Mouse (Mus musculus): Measurements from ENCODE around the gene Nudt22. TPM values are rescaled to one million over a fixed set of nuclear protein-coding genes. Genes with fewer than 3 reads are reported as not detected.

Gene Nudt22
- total RNA-seq, 2 experiments from 2014 or later, result 8.5 to 14.5 TPM

- ATAC-seq (replicated peaks; ENCODE audit: poor library complexity, severe bottlenecking), result peak; percentile 18; the same call in 1 of the 2 replicates
Measured at GRCm38 (mm10) chr19:6951994-6952711, 43.8 kb downstream of the Nudt22 start.

DNA sequence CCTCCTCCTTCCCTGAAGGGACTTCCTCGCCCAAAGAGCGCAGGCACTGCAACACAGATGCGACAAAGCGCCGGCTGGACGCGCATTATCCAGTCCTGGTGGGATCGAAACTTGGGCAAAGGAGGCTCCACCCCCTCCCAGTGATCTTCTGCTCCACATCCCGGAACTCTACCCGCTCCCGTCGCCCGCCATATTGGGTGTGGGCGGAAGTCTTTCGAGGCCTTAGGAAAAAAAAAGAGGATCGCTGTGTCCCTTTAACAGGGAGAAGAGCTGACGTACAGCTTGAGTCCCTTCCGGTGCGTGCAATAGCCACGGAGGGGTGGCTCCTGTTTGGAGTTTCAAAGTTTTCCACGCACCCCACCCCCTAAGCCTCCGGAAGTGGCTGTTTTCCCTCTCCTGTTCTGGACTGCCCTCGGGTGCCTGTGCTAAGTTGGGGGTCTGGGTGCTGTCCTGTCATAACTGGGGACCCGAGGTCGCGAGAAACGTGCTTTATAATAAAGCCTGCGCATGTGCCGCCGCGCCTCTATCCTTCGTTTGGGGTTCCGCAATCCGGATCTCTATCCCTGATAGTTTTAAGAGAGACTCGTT lies 44.4 kb downstream of the Nudt22 start:
- peak; percentile 84 for ATAC-seq (replicated peaks; ENCODE audit: poor library complexity, severe bottlenecking)

DNA sequence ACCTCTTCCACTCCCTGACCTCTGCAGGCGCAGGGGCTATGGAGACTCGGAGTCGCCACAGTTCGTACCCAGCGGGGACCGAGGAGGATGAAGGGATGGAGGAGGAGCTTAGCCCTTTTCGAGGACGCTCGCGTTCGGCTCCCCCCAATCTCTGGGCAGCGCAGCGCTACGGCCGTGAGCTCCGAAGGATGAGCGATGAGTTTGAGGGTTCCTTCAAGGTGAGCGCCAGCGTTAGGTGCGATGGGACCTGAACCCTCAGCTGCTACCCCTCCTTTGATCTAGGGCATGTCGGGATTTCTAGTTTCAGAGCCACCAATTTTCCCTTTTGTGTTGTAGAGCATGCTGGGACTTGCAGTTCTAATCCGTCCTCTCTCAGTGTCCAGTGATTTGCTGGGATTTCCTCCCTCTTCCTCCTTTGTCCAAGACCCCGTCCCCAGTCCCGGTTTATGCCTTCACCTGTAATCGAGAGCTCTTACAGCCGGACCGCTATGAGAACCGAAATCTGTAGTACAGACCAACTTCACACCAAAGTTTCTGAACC lies 45.2 kb downstream of the Nudt22 start:
- 0 out of 2 replicates have a peak, but pooled peaks have one; percentile 12 for ATAC-seq (replicated peaks; ENCODE audit: poor library complexity, severe bottlenecking)

DNA sequence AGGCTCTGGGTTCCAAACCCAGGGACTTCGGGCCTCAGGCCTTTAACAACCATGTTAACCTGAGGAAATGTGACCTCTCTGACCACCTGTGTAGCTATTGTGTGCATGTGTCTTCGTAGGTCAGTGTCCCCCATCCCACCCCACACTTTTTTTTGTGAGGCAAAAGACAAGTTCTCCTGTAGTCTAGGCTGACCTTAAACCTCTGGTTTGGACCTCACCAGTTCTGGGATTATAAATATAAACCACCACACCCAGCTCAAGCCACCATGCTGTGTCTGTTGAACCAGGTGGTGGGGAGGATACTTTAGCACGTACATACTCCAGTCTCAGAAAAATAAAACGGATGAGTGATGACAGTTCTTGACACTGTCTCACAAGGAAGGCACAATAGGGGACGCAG lies 46.0 kb downstream of the Nudt22 start:
- no peak for ATAC-seq (replicated peaks; ENCODE audit: poor library complexity, severe bottlenecking)

DNA sequence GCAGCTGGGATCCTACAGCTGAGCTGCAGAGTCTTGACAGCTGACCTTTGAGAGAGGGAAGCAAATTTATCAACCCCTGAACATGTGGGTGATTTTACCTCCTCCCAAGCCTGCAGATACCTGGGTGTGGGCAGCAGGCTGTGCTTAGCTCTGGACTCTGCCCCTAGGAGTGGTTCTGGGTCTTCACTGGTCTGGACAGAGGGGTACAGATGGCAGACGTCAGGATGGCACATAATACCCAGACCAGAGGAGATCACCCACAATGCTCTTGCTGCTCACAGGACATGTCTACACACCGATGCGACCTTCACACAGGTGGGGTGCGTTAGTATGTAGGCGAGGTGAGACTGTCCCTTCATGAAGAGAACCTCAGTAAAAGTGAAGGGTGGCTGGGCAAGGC lies 46.4 kb downstream of the Nudt22 start:
- ATAC-seq (replicated peaks; ENCODE audit: poor library complexity, severe bottlenecking), result no peak

DNA sequence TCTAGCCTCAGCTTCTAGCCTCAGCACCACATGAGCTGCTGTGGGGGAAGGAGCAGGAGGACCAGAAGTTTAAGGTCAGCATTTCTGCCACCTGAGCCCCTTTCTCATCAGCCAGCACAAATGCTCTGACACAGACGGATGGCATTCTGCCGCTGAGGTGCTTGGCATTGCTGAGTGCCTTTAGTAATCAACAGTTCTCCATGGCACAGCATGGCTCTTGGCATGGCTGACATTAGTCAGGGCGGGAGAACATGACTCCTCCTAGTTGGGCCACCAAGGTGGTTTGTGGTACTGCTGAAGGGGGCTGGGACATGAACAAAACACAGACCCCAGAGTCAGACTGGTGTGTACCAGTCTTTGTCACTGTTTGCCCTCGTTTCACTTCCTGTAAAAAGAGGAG lies 47.7 kb downstream of the Nudt22 start:
- ATAC-seq (replicated peaks; ENCODE audit: poor library complexity, severe bottlenecking), result no peak

DNA sequence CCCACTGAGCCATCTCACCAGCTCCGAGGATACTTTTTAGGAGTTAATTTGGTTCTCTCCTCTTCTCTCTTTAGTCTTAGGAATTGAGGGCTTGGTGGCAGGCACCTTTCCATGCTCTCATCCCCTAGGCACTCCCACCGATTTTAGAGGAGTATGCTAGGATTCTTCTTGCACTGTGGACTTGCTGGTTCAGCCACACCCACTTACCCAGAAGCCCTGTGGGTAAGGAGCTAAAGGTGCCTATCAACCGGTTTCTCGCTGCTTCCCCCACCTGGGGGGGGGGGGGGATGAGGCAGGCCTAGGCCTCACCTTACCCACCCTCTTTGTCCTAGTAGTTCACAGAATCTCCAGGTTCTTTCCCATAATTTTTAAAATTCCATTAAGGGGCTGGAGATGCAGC lies 48.2 kb downstream of the Nudt22 start:
- no peak for ATAC-seq (replicated peaks; ENCODE audit: poor library complexity, severe bottlenecking)

- no peak for ATAC-seq (replicated peaks; ENCODE audit: poor library complexity, severe bottlenecking)
Measured at GRCm38 (mm10) chr19:6943709-6944108, 52.2 kb downstream of the Nudt22 start.

Other genes starting within 250 kb of the Nudt22 start
- 2.8 and 13.3 TPM in 2 replicates for gene Rps6ka4, start 155.5 kb downstream of the Nudt22 start, total RNA-seq (2014; fragmentation: Nextera tagmentation)
- 3.9 and 8.1 TPM in 2 replicates for gene Rps6ka4, start 155.5 kb downstream of the Nudt22 start, total RNA-seq (2017)
- gene Ccdc88b, start 137.9 kb downstream of the Nudt22 start, total RNA-seq (2014; fragmentation: Nextera tagmentation), result 17.8 and 22.6 TPM in 2 replicates
- 53.1 and 58.0 TPM in 2 replicates for gene Ccdc88b, start 137.9 kb downstream of the Nudt22 start, total RNA-seq (2017)
- 149 and 152 TPM in 2 replicates for gene Trmt112, start 86.4 kb downstream of the Nudt22 start, total RNA-seq (2014; fragmentation: Nextera tagmentation)
- gene Trmt112, start 86.4 kb downstream of the Nudt22 start, total RNA-seq (2017), result 156 and 160 TPM in 2 replicates
- gene Prdx5, start 86.0 kb downstream of the Nudt22 start, total RNA-seq (2014; fragmentation: Nextera tagmentation), result 352 and 419 TPM in 2 replicates
- 522 and 534 TPM in 2 replicates for gene Prdx5, start 86.0 kb downstream of the Nudt22 start, total RNA-seq (2017)
- gene Esrra, start 74.3 kb downstream of the Nudt22 start, total RNA-seq (2014; fragmentation: Nextera tagmentation), result 10.7 and 29.3 TPM in 2 replicates
- gene Esrra, start 74.3 kb downstream of the Nudt22 start, total RNA-seq (2017), result 15.5 and 18.6 TPM in 2 replicates
- 3.0 TPM in 1 of 2 replicates, not detected in the other for gene Catsperz, start 70.7 kb downstream of the Nudt22 start, total RNA-seq (2014; fragmentation: Nextera tagmentation)
- gene Catsperz, start 70.7 kb downstream of the Nudt22 start, total RNA-seq (2017), result 2.8 and 4.5 TPM in 2 replicates
- gene Kcnk4, start 61.6 kb downstream of the Nudt22 start, total RNA-seq (2014; fragmentation: Nextera tagmentation), result not detected in 2 replicates
- not detected in 2 replicates for gene Kcnk4, start 61.6 kb downstream of the Nudt22 start, total RNA-seq (2017)
- gene Bad, start 54.3 kb downstream of the Nudt22 start, total RNA-seq (2014; fragmentation: Nextera tagmentation), result 26.7 and 34.5 TPM in 2 replicates
- gene Bad, start 54.3 kb downstream of the Nudt22 start, total RNA-seq (2017), result 48.8 and 69.0 TPM in 2 replicates
- 15.0 and 18.5 TPM in 2 replicates for gene Gpr137, start 53.6 kb downstream of the Nudt22 start, total RNA-seq (2014; fragmentation: Nextera tagmentation)
- gene Gpr137, start 53.6 kb downstream of the Nudt22 start, total RNA-seq (2017), result 14.9 and 15.8 TPM in 2 replicates
- 194 and 276 TPM in 2 replicates for gene Ppp1r14b, start 21.1 kb downstream of the Nudt22 start, total RNA-seq (2014; fragmentation: Nextera tagmentation)
- gene Ppp1r14b, start 21.1 kb downstream of the Nudt22 start, total RNA-seq (2017), result 94.5 and 105 TPM in 2 replicates
- 8.0 and 14.6 TPM in 2 replicates for gene Plcb3, start 19.6 kb downstream of the Nudt22 start, total RNA-seq (2014; fragmentation: Nextera tagmentation)
- gene Plcb3, start 19.6 kb downstream of the Nudt22 start, total RNA-seq (2017), result 7.1 and 10.9 TPM in 2 replicates
- gene Fkbp2, start 15.6 kb downstream of the Nudt22 start, total RNA-seq (2014; fragmentation: Nextera tagmentation), result 98.9 and 160 TPM in 2 replicates
- gene Fkbp2, start 15.6 kb downstream of the Nudt22 start, total RNA-seq (2017), result 173 and 197 TPM in 2 replicates
- 27.6 and 35.2 TPM in 2 replicates for gene Vegfb, start 8.5 kb downstream of the Nudt22 start, total RNA-seq (2014; fragmentation: Nextera tagmentation)
- 6.2 and 7.4 TPM in 2 replicates for gene Vegfb, start 8.5 kb downstream of the Nudt22 start, total RNA-seq (2017)
- 6.4 and 16.5 TPM in 2 replicates for gene Dnajc4, start 3.5 kb downstream of the Nudt22 start, total RNA-seq (2014; fragmentation: Nextera tagmentation)
- gene Dnajc4, start 3.5 kb downstream of the Nudt22 start, total RNA-seq (2017), result 7.9 and 11.8 TPM in 2 replicates
- gene Trpt1, start within 50 bp of the Nudt22 start, total RNA-seq (2014; fragmentation: Nextera tagmentation), result 3.0 TPM in 1 of 2 replicates, not detected in the other
- 0.21 and 0.60 TPM in 2 replicates for gene Trpt1, start within 50 bp of the Nudt22 start, total RNA-seq (2017)
- 103 and 119 TPM in 2 replicates for gene Fermt3, start 23.4 kb upstream of the Nudt22 start, total RNA-seq (2014; fragmentation: Nextera tagmentation)
- 182 and 230 TPM in 2 replicates for gene Fermt3, start 23.4 kb upstream of the Nudt22 start, total RNA-seq (2017)
- gene Stip1, start 43.9 kb upstream of the Nudt22 start, total RNA-seq (2014; fragmentation: Nextera tagmentation), result 162 and 187 TPM in 2 replicates
- gene Stip1, start 43.9 kb upstream of the Nudt22 start, total RNA-seq (2017), result 246 and 270 TPM in 2 replicates
- gene Macrod1, start 60.7 kb upstream of the Nudt22 start, total RNA-seq (2014; fragmentation: Nextera tagmentation), result 7.8 and 13.6 TPM in 2 replicates
- 4.5 and 6.3 TPM in 2 replicates for gene Macrod1, start 60.7 kb upstream of the Nudt22 start, total RNA-seq (2017)
- gene Flrt1, start 109.6 kb upstream of the Nudt22 start, total RNA-seq (2014; fragmentation: Nextera tagmentation), result not detected in 2 replicates
- gene Flrt1, start 109.6 kb upstream of the Nudt22 start, total RNA-seq (2017), result not detected in 2 replicates
- gene Otub1, start 210.2 kb upstream of the Nudt22 start, total RNA-seq (2014; fragmentation: Nextera tagmentation), result 61.0 and 61.2 TPM in 2 replicates
- 63.0 and 69.0 TPM in 2 replicates for gene Otub1, start 210.2 kb upstream of the Nudt22 start, total RNA-seq (2017)
- gene Cox8a, start 221.5 kb upstream of the Nudt22 start, total RNA-seq (2014; fragmentation: Nextera tagmentation), result 854 and 878 TPM in 2 replicates
- 563 and 615 TPM in 2 replicates for gene Cox8a, start 221.5 kb upstream of the Nudt22 start, total RNA-seq (2017)
- gene Naa40, start 245.1 kb upstream of the Nudt22 start, total RNA-seq (2014; fragmentation: Nextera tagmentation), result 67.4 and 72.3 TPM in 2 replicates
- 42.9 and 49.3 TPM in 2 replicates for gene Naa40, start 245.1 kb upstream of the Nudt22 start, total RNA-seq (2017)

All from granulocyte monocyte progenitor cell, adult 5-6 weeks (primary cell).